Mouse (Mus musculus) Patski (cell line): ENCODE measurements at regions not wholly inside any gene's neighbourhood (a gene's known extent, or its start where the extent isn't known, plus 50 kb on each side); places are given as distances from the start of the nearest gene placed in this dataset.
"Not testable (repeated sequence)": the region's sequence is repeated elsewhere in the genome, so short reads cannot be mapped to it uniquely, and the experiment has no call there.

ENCODE experiments used
- ATAC-seq: fragments of 100-300 bp; one replicate; pipeline ENCODE4 v1.8.0; 2021
- CTCF ChIA-PET: fragments of 350-600 bp; sonication (Branson Sonifier 250); formaldehyde crosslinking; loops from one replicate; lab custom pipeline; 2022; ENCODE audit warnings: inconsistent platforms; lab: Charles Lee
- POLR2A ChIA-PET: fragments of 350-600 bp; sonication (Branson Sonifier 250); formaldehyde crosslinking; loops from one replicate; lab custom pipeline; 2022; ENCODE audit warnings: antibody characterized with exemption, inconsistent platforms; lab: Charles Lee
- DNase-seq: peaks from one replicate; pipeline ENCODE4 v3.0.0-alpha.2; 2011; ENCODE audit warnings: low read depth, low spot score
- H3K27me3 ChIP-seq: fragments of 371-371 bp; one replicate; pipeline ENCODE4 v1.5.1; 2021
- CTCF ChIP-seq: fragments of 100-300 bp; IDR thresholded peaks from one replicate; pipeline ENCODE4 v1.5.1; 2021
- in situ Hi-C: fragments of 300-500 bp; cut with MboI; formaldehyde crosslinking; loops from 3 replicates; pipeline ENCODE4 v1.11.1; 2018; ENCODE audit warnings: low pct_unique_long_range_greater_than_20kb, mixed read lengths

- ATAC-seq, in situ Hi-C loops, DNase-seq, CTCF ChIA-PET, H3K27me3 ChIP-seq, POLR2A ChIA-PET: not testable (repeated sequence)
Measured at GRCm38 (mm10) chr13:87923372-87923771, 897.9 kb upstream of the Edil3 start.

- in situ Hi-C loops: no loop called here
- no peak for TF ChIP-seq CTCF
- ATAC-seq (no peak), DNase-seq (no peak)
- no peaks in the 10 kb centered on the region for H3K27me3 ChIP-seq
- POLR2A ChIA-PET: no interaction called here
- CTCF ChIA-PET: interaction anchor here (1.2 kb wide), 1 partner anchor 1618 kb away, joined by 3 read pairs; no protein-coding TSS in a partner anchor
Measured at GRCm38 (mm10) chr13:87928609-87929008, 892.7 kb upstream of the Edil3 start.
